In genomic region chr16:93884086-93884721, GRCm38 (mm10) we compare ENCODE assay signal across 8 mouse cellular contexts. TPM values are rescaled to one million over a fixed set of nuclear protein-coding genes. Genes with fewer than 3 reads are reported as not detected.
DNase-seq lines count a peak whose midpoint lies in the region; ATAC-seq lines count a peak whose summit lies in the region.

No protein-coding gene starts in this region.

- under 1% methylated on average over 43 of the region's 43 CpGs for WGBS in embryonic facial prominence, embryonic 13.5 days
- under 1% methylated on average over 43 of the region's 43 CpGs for WGBS in hindbrain, embryonic 11.5 days
- WGBS in liver, embryonic 11.5 days = under 1% methylated on average over 43 of the region's 43 CpGs
- under 1% methylated on average over 43 of the region's 43 CpGs for WGBS in neural tube, embryonic 15.5 days

- peaks cover 22% of the 10 kb centered on the region for H3K4me1 ChIP-seq in embryonic facial prominence, embryonic 13.5 days
- H3K4me1 ChIP-seq in hindbrain, embryonic 11.5 days (replicated peaks; ENCODE audit: control insufficient read depth, insufficient read depth, low read length) = no peaks in the 10 kb centered on the region
- peaks cover 13% of the 10 kb centered on the region; the same call in 1 of the 2 replicates for H3K4me1 ChIP-seq in liver, embryonic 11.5 days (replicated peaks; ENCODE audit: control insufficient read depth, insufficient read depth, low read length)
- H3K4me1 ChIP-seq in neural tube, embryonic 15.5 days = peaks cover 10% of the 10 kb centered on the region

- peak overlapping the region; percentile 80 for H3K9ac ChIP-seq in embryonic facial prominence, embryonic 13.5 days
- peak overlapping the region; percentile 55 for H3K9ac ChIP-seq in hindbrain, embryonic 11.5 days (ENCODE audit: low read depth, low read length)
- peak overlapping the region; percentile 88 for H3K9ac ChIP-seq in liver, embryonic 11.5 days (ENCODE audit: low read depth, low read length)
- peak overlapping the region; percentile 41 for H3K9ac ChIP-seq in neural tube, embryonic 15.5 days (replicated peaks)

- 0 out of 2 replicates have a peak overlapping the region, but pooled peaks have one; percentile 16 for H3K27ac ChIP-seq in embryonic facial prominence, embryonic 13.5 days
- H3K27ac ChIP-seq in hindbrain, embryonic 11.5 days (ENCODE audit: low read depth, low read length) = no peak overlapping the region
- peak overlapping the region; percentile 9; the same call in 1 of the 2 replicates for H3K27ac ChIP-seq in liver, embryonic 11.5 days (ENCODE audit: low read depth, low read length)
- no peak overlapping the region for H3K27ac ChIP-seq in neural tube, embryonic 15.5 days (replicated peaks)

- no peak; the same call in 1 of the 2 replicates for ATAC-seq in embryonic facial prominence, embryonic 13.5 days (ENCODE audit: insufficient number of reproducible peaks, insufficient read depth, low FRiP score, low TSS enrichment, low read depth)
- ATAC-seq in hindbrain, embryonic 11.5 days (ENCODE audit: low FRiP score) = peak; percentile 31
- ATAC-seq in liver, embryonic 11.5 days (replicated peaks; ENCODE audit: low FRiP score) = peak; percentile 64
- peak; percentile 58 for ATAC-seq in neural tube, embryonic 15.5 days (ENCODE audit: low FRiP score)

- H3K27me3 ChIP-seq in embryonic facial prominence, embryonic 13.5 days = no peaks in the 10 kb centered on the region
- H3K27me3 ChIP-seq in hindbrain, embryonic 11.5 days (ENCODE audit: control insufficient read depth, insufficient read depth, low read length) = no peaks in the 10 kb centered on the region
- no peaks in the 10 kb centered on the region for H3K27me3 ChIP-seq in liver, embryonic 11.5 days (replicated peaks; ENCODE audit: control insufficient read depth, insufficient read depth, low read length)
- no peaks in the 10 kb centered on the region for H3K27me3 ChIP-seq in neural tube, embryonic 15.5 days (replicated peaks)

- peak overlapping the region; percentile 82 for H3K4me2 ChIP-seq in embryonic facial prominence, embryonic 13.5 days
- H3K4me2 ChIP-seq in hindbrain, embryonic 11.5 days (replicated peaks; ENCODE audit: low read depth, low read length) = peak overlapping the region; percentile 90
- H3K4me2 ChIP-seq in liver, embryonic 11.5 days = peak overlapping the region; percentile 92
- peak overlapping the region; percentile 83 for H3K4me2 ChIP-seq in neural tube, embryonic 15.5 days

- H3K9me3 ChIP-seq in embryonic facial prominence, embryonic 13.5 days = no peaks in the 10 kb centered on the region
- no peaks in the 10 kb centered on the region for H3K9me3 ChIP-seq in hindbrain, embryonic 11.5 days (ENCODE audit: control insufficient read depth, low read length)
- H3K9me3 ChIP-seq in liver, embryonic 11.5 days (ENCODE audit: control insufficient read depth, low read length) = no peaks in the 10 kb centered on the region
- H3K9me3 ChIP-seq in neural tube, embryonic 15.5 days (replicated peaks) = no peaks in the 10 kb centered on the region

- peak overlapping the region; percentile 85 for H3K4me3 ChIP-seq in embryonic facial prominence, embryonic 13.5 days
- H3K4me3 ChIP-seq in hindbrain, embryonic 11.5 days (ENCODE audit: low read depth, low read length) = peak overlapping the region; percentile 79
- H3K4me3 ChIP-seq in liver, embryonic 11.5 days (ENCODE audit: low read depth, low read length) = peak overlapping the region; percentile 80
- H3K4me3 ChIP-seq in neural tube, embryonic 15.5 days (replicated peaks) = peak overlapping the region; percentile 57

- DNase-seq in lung, adult 18-20 months = peak; percentile 15 to 20
- DNase-seq in lung, postnatal 36 days = no peak
- peak; percentile 39 for DNase-seq in adrenal gland, postnatal 10 days
- peak; percentile 58 for DNase-seq in hindbrain, embryonic 11.5 days (ENCODE audit: low spot score)
- DNase-seq in liver, embryonic 11.5 days (ENCODE audit: low spot score) = peak; percentile 49
- DNase-seq in urinary bladder, adult 18-20 months (ENCODE audit: low spot score in 2 of 2) = no peak

- H3K36me3 ChIP-seq in embryonic facial prominence, embryonic 13.5 days = peaks cover 29% of the 10 kb centered on the region
- H3K36me3 ChIP-seq in hindbrain, embryonic 11.5 days (ENCODE audit: control insufficient read depth, insufficient read depth, low read length) = no peaks in the 10 kb centered on the region
- peaks cover 7% of the 10 kb centered on the region; the same call in 1 of the 2 replicates for H3K36me3 ChIP-seq in liver, embryonic 11.5 days (ENCODE audit: control insufficient read depth, insufficient read depth, low read length)
- H3K36me3 ChIP-seq in neural tube, embryonic 15.5 days = no peaks in the 10 kb centered on the region; the same call in 1 of the 2 replicates

RNA-seq across cellular contexts. Expression of gene Chaf1b, which starts 0.5 kb away (rescaled TPM):
- total RNA-seq in adrenal gland, postnatal 10 days (2021) = 10 to 100 TPM; 10.1 to 14.5 TPM
- polyA plus RNA-seq in embryonic facial prominence, embryonic 13.5 days (2015; fragmentation: Nextera tagmentation; extraction: Ambion mirVana) = 78.0 and 79.4 TPM in 2 replicates
- 87.8 and 91.2 TPM in 2 replicates for polyA plus RNA-seq in hindbrain, embryonic 11.5 days (2014; fragmentation: Nextera tagmentation; extraction: Ambion mirVana)
- polyA plus RNA-seq in liver, embryonic 11.5 days (2014; fragmentation: Nextera tagmentation; extraction: Ambion mirVana) = 86.3 and 96.0 TPM in 2 replicates
- polyA plus RNA-seq in neural tube, embryonic 15.5 days (2015; fragmentation: Nextera tagmentation; extraction: Ambion mirVana) = 13.2 and 26.7 TPM in 2 replicates

RNA-seq across cellular contexts. Expression of gene Morc3, which starts 52.3 kb away (rescaled TPM):
- total RNA-seq in adrenal gland, postnatal 10 days (2021) = 10 to 100 TPM; 30.1 to 45.4 TPM
- 32.9 and 42.8 TPM in 2 replicates for polyA plus RNA-seq in embryonic facial prominence, embryonic 13.5 days (2015; fragmentation: Nextera tagmentation; extraction: Ambion mirVana)
- 30.6 and 37.9 TPM in 2 replicates for polyA plus RNA-seq in hindbrain, embryonic 11.5 days (2014; fragmentation: Nextera tagmentation; extraction: Ambion mirVana)
- 37.0 and 37.6 TPM in 2 replicates for polyA plus RNA-seq in liver, embryonic 11.5 days (2014; fragmentation: Nextera tagmentation; extraction: Ambion mirVana)
- polyA plus RNA-seq in neural tube, embryonic 15.5 days (2015; fragmentation: Nextera tagmentation; extraction: Ambion mirVana) = 31.9 and 32.1 TPM in 2 replicates

Comparison
In these comparisons a context has a peak if more than half of its experiments do, and no peak if none do; other contexts are left out.
1. DNase-seq: peak in lung, adult 18-20 months (2 of 2), adrenal gland, postnatal 10 days (single experiment), hindbrain, embryonic 11.5 days (single experiment) and liver, embryonic 11.5 days (single experiment); none in lung, postnatal 36 days (single experiment) and urinary bladder, adult 18-20 months (0 of 2).
2. H3K27ac ChIP-seq: peak in embryonic facial prominence, embryonic 13.5 days (single experiment) and liver, embryonic 11.5 days (single experiment); none in hindbrain, embryonic 11.5 days (single experiment) and neural tube, embryonic 15.5 days (single experiment).
3. Peak in every context shown above with its lines, with median percentiles within 50 percentile points of each other: H3K4me2 ChIP-seq, H3K4me3 ChIP-seq and H3K9ac ChIP-seq.